ENCODE assay signal across 17 mouse cellular contexts in genomic region chrX:13631599-13632283, GRCm38 (mm10). TPM values are rescaled to one million over a fixed set of nuclear protein-coding genes. Genes with fewer than 3 reads are reported as not detected.
A peak's percentile ranks its signal among the peaks of the same experiment; 100 is the strongest.
DNase-seq lines count a peak whose midpoint lies in the region.
"Had no signal": no experiment of that assay in that cellular context is flagged by ENCODE, and none has a peak within 500 bp of the region (broad histone marks: within the 10 kb centered on the region; RNA-seq: fewer than 3 reads in every experiment).

TSS of gene Gpr34 (plus strand) at chrX:13632089.

- H3K4me3 ChIP-seq in brown adipose tissue, adult 24 weeks (ENCODE audit: insufficient read depth, low read depth, low read length): no peak within 1 kb of the TSS
- H3K4me3 ChIP-seq: embryonic facial prominence, embryonic 12.5 days; hindbrain, embryonic 13.5 days; liver, embryonic 12.5 days; neural tube, embryonic 12.5 days had no signal

- H3K4me1 ChIP-seq in brown adipose tissue, adult 24 weeks (ENCODE audit: control insufficient read depth, insufficient read depth, insufficient read length, low read length): peaks cover 2% of the 10 kb centered on the region
- H3K4me1 ChIP-seq: embryonic facial prominence, embryonic 12.5 days; hindbrain, embryonic 13.5 days; liver, embryonic 12.5 days; neural tube, embryonic 12.5 days had no signal

- DNase-seq in layer of hippocampus, adult 8-10 months (ENCODE audit: low spot score in 2 of 2): no peak
- DNase-seq in layer of hippocampus, adult 9-11 months: no peak
- DNase-seq in A20 (ENCODE audit: low read depth, low spot score): peak; percentile 42
- no peak for DNase-seq in left cerebral cortex, postnatal 25 days (ENCODE audit: low spot score in 2 of 2)
- no peak for DNase-seq in kidney, postnatal 4 days
- DNase-seq in urinary bladder, postnatal 14 days (ENCODE audit: low spot score): no peak
- DNase-seq in cerebellum, adult 18-20 months: no peak
- DNase-seq: adrenal gland, postnatal 25 days; cerebellum, postnatal 36 days; gastrocnemius, postnatal 36 days; kidney, adult 18-20 months; right cerebral cortex, postnatal 25 days had no signal

- intact Hi-C loops in left cerebral cortex, postnatal 25 days (cut with DNase I): no loop called here

- H3K27ac ChIP-seq in brown adipose tissue, adult 24 weeks (replicated peaks; ENCODE audit: low read depth, low read length): peak within 1 kb of the TSS; percentile 72
- H3K27ac ChIP-seq: embryonic facial prominence, embryonic 12.5 days; hindbrain, embryonic 13.5 days; liver, embryonic 12.5 days; neural tube, embryonic 12.5 days had no signal

RNA-seq across cellular contexts. Expression of gene Gpr34, which starts in this region (rescaled TPM):
- 10 to 100 TPM; 10.8 to 66.5 (median 28.6) TPM for total RNA-seq in layer of hippocampus, adult 8-10 months (2022)
- polyA plus RNA-seq in brown adipose tissue, adult 24 weeks (2012; ENCODE audit: insufficient read depth, insufficient read length, missing spikeins): 1.6 and 2.2 TPM in 2 replicates
- total RNA-seq in left cerebral cortex, postnatal 25 days (2021): 10 to 100 TPM; 11.8 to 14.4 TPM
